ENCODE assay signal across 21 mouse cellular contexts in the genomic region with DNA sequence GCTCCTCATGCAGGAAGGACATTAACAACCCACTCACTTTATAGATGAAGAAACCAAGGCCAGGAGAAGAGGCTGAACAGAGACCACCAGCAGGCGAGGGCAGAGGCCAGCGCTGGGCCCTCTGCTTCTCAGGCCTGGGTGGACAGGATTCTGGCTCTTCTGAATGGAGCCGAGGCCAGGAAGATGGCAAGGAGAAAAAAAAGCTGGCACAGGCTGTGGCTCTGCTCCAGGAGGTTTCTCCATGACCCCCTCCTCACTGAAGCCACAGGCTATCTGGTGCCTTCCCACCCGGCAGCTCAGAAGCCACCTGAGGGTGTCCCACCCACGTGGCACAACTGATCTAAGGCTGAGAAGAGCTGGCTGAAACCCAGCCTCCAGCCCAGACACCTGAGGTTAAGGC.
DNase-seq lines count a peak whose midpoint lies in the region; ATAC-seq and TF ChIP-seq lines count a peak whose summit lies in the region.
"Had no signal": no experiment of that assay in that cellular context is flagged by ENCODE, and none has a peak within 500 bp of the region (broad histone marks: within the 10 kb centered on the region; RNA-seq: fewer than 3 reads in every experiment).

No protein-coding gene starts in this region.

- H3K4me3 ChIP-seq in forebrain, embryonic 13.5 days = no peak overlapping the region
- H3K4me3 ChIP-seq in forebrain, embryonic 11.5 days (ENCODE audit: low read depth, low read length) = no peak overlapping the region
- H3K4me3 ChIP-seq in hindbrain, embryonic 13.5 days = no peak overlapping the region
- no peak overlapping the region for H3K4me3 ChIP-seq in hindbrain, embryonic 11.5 days (ENCODE audit: low read depth, low read length)
- H3K4me3 ChIP-seq in midbrain, embryonic 13.5 days (replicated peaks) = no peak overlapping the region
- no peak overlapping the region for H3K4me3 ChIP-seq in midbrain, postnatal 0 days (ENCODE audit: low read depth, low read length)
- no peak overlapping the region for H3K4me3 ChIP-seq in limb, embryonic 10.5 days
- H3K4me3 ChIP-seq: embryonic facial prominence, embryonic 15.5 days; erythroblast, embryonic 14.5 days; forebrain, embryonic 10.5 days; heart, embryonic 10.5 days; heart, embryonic 15.5 days had no signal

- no peaks in the 10 kb centered on the region for H3K36me3 ChIP-seq in forebrain, embryonic 13.5 days (ENCODE audit: poor library complexity, severe bottlenecking)
- H3K36me3 ChIP-seq in forebrain, embryonic 11.5 days (ENCODE audit: control insufficient read depth, insufficient read depth, low read length) = no peaks in the 10 kb centered on the region
- H3K36me3 ChIP-seq in hindbrain, embryonic 13.5 days = no peaks in the 10 kb centered on the region
- H3K36me3 ChIP-seq in hindbrain, embryonic 11.5 days (ENCODE audit: control insufficient read depth, insufficient read depth, low read length) = no peaks in the 10 kb centered on the region
- H3K36me3 ChIP-seq in midbrain, embryonic 13.5 days = no peaks in the 10 kb centered on the region
- no peaks in the 10 kb centered on the region for H3K36me3 ChIP-seq in midbrain, postnatal 0 days (ENCODE audit: insufficient read depth, low read length)
- no peaks in the 10 kb centered on the region for H3K36me3 ChIP-seq in limb, embryonic 10.5 days
- H3K36me3 ChIP-seq: embryonic facial prominence, embryonic 15.5 days; forebrain, embryonic 10.5 days; heart, embryonic 10.5 days; heart, embryonic 15.5 days had no signal

- no peak for DNase-seq in forebrain, embryonic 11.5 days (ENCODE audit: low spot score)
- no peak for DNase-seq in hindbrain, embryonic 11.5 days (ENCODE audit: low spot score)
- no peak for DNase-seq in midbrain, postnatal 0 days (ENCODE audit: low spot score)
- no peak for DNase-seq in limb, embryonic 10.5 days (ENCODE audit: low spot score)
- no peak for DNase-seq in gastrocnemius, adult 18-20 months (ENCODE audit: low spot score)
- DNase-seq: adrenal gland, postnatal 10 days; cerebellum, adult 11 months; cerebellum, adult 9-10 months; cerebellum, postnatal 36 days; gastrocnemius, postnatal 36 days; heart, adult 11 months; heart, postnatal 14 days had no signal

- H3K9ac ChIP-seq in forebrain, embryonic 13.5 days = peak overlapping the region; percentile 34; the same call in 1 of the 2 replicates
- no peak overlapping the region for H3K9ac ChIP-seq in forebrain, embryonic 11.5 days (ENCODE audit: low read length)
- H3K9ac ChIP-seq in hindbrain, embryonic 13.5 days = peak overlapping the region; percentile 57
- no peak overlapping the region for H3K9ac ChIP-seq in hindbrain, embryonic 11.5 days (ENCODE audit: low read depth, low read length)
- H3K9ac ChIP-seq in midbrain, embryonic 13.5 days (replicated peaks) = no peak overlapping the region
- H3K9ac ChIP-seq in midbrain, postnatal 0 days (replicated peaks; ENCODE audit: low read length, poor library complexity, severe bottlenecking) = no peak overlapping the region
- H3K9ac ChIP-seq: embryonic facial prominence, embryonic 15.5 days; heart, embryonic 15.5 days had no signal

- no peak for ATAC-seq in forebrain, embryonic 13.5 days
- ATAC-seq in forebrain, embryonic 11.5 days (replicated peaks; ENCODE audit: low FRiP score) = no peak
- no peak for ATAC-seq in hindbrain, embryonic 13.5 days (ENCODE audit: low FRiP score)
- no peak for ATAC-seq in hindbrain, embryonic 11.5 days (ENCODE audit: low FRiP score)
- ATAC-seq in midbrain, embryonic 13.5 days = no peak
- no peak for ATAC-seq in midbrain, postnatal 0 days (ENCODE audit: low FRiP score)
- ATAC-seq: hindbrain, postnatal 0 days had no signal

- H3K27ac ChIP-seq in forebrain, embryonic 13.5 days = peak overlapping the region; percentile 86
- no peak overlapping the region for H3K27ac ChIP-seq in forebrain, embryonic 11.5 days (ENCODE audit: low read depth, low read length)
- peak overlapping the region; percentile 86 for H3K27ac ChIP-seq in hindbrain, embryonic 13.5 days
- H3K27ac ChIP-seq in hindbrain, embryonic 11.5 days (ENCODE audit: low read depth, low read length) = no peak overlapping the region
- H3K27ac ChIP-seq in midbrain, embryonic 13.5 days = peak overlapping the region; percentile 73; the same call in 1 of the 2 replicates
- no peak overlapping the region for H3K27ac ChIP-seq in midbrain, postnatal 0 days (ENCODE audit: low read depth, low read length)
- peak overlapping the region; percentile 48 for H3K27ac ChIP-seq in limb, embryonic 10.5 days
- H3K27ac ChIP-seq: embryonic facial prominence, embryonic 15.5 days; heart, embryonic 10.5 days; heart, embryonic 15.5 days; hindbrain, postnatal 0 days had no signal

- TF ChIP-seq CTCF in midbrain, postnatal 0 days (IDR thresholded peaks at IDR 0.05) = no peak

- H3K27me3 ChIP-seq in forebrain, embryonic 13.5 days = 0 out of 2 replicates have a peak, but pooled peaks cover 9% of the 10 kb centered on the region
- no peaks in the 10 kb centered on the region for H3K27me3 ChIP-seq in forebrain, embryonic 11.5 days (ENCODE audit: control insufficient read depth, insufficient read depth, low read length)
- H3K27me3 ChIP-seq in hindbrain, embryonic 13.5 days = peaks cover 47% of the 10 kb centered on the region
- H3K27me3 ChIP-seq in hindbrain, embryonic 11.5 days (ENCODE audit: control insufficient read depth, insufficient read depth, low read length) = peaks cover 23% of the 10 kb centered on the region
- peaks cover 35% of the 10 kb centered on the region for H3K27me3 ChIP-seq in midbrain, embryonic 13.5 days
- no peaks in the 10 kb centered on the region; the same call in 1 of the 2 replicates for H3K27me3 ChIP-seq in midbrain, postnatal 0 days (ENCODE audit: insufficient read depth, low read length)
- peaks cover 64% of the 10 kb centered on the region for H3K27me3 ChIP-seq in limb, embryonic 10.5 days (ENCODE audit: low read depth, poor library complexity, severe bottlenecking)

- WGBS in forebrain, embryonic 13.5 days = 77% methylated on average over 5 of the region's 5 CpGs
- WGBS in forebrain, embryonic 11.5 days = 82% methylated on average over 5 of the region's 5 CpGs
- WGBS in hindbrain, embryonic 13.5 days = 76% methylated on average over 5 of the region's 5 CpGs
- 73% methylated on average over 5 of the region's 5 CpGs for WGBS in hindbrain, embryonic 11.5 days
- 76% methylated on average over 5 of the region's 5 CpGs for WGBS in midbrain, embryonic 13.5 days
- 57% methylated on average over 5 of the region's 5 CpGs for WGBS in midbrain, postnatal 0 days
- WGBS in limb, embryonic 10.5 days = 74% methylated on average over 5 of the region's 5 CpGs

- no peaks in the 10 kb centered on the region for H3K9me3 ChIP-seq in forebrain, embryonic 13.5 days (replicated peaks)
- no peaks in the 10 kb centered on the region for H3K9me3 ChIP-seq in forebrain, embryonic 11.5 days (ENCODE audit: control insufficient read depth, low read length)
- H3K9me3 ChIP-seq in hindbrain, embryonic 13.5 days = no peaks in the 10 kb centered on the region
- no peaks in the 10 kb centered on the region for H3K9me3 ChIP-seq in hindbrain, embryonic 11.5 days (ENCODE audit: control insufficient read depth, low read length)
- H3K9me3 ChIP-seq in midbrain, embryonic 13.5 days = no peaks in the 10 kb centered on the region
- H3K9me3 ChIP-seq in midbrain, postnatal 0 days (ENCODE audit: low read length) = no peaks in the 10 kb centered on the region
- no peaks in the 10 kb centered on the region for H3K9me3 ChIP-seq in limb, embryonic 10.5 days (replicated peaks)
- H3K9me3 ChIP-seq: embryonic facial prominence, embryonic 15.5 days; forebrain, embryonic 10.5 days; heart, embryonic 10.5 days; heart, embryonic 15.5 days had no signal

- no peak overlapping the region for H3K4me2 ChIP-seq in forebrain, embryonic 13.5 days
- H3K4me2 ChIP-seq in forebrain, embryonic 11.5 days (ENCODE audit: low read depth, low read length, severe bottlenecking) = no peak overlapping the region
- no peak overlapping the region for H3K4me2 ChIP-seq in hindbrain, embryonic 13.5 days
- no peak overlapping the region for H3K4me2 ChIP-seq in hindbrain, embryonic 11.5 days (replicated peaks; ENCODE audit: low read depth, low read length)
- H3K4me2 ChIP-seq in midbrain, embryonic 13.5 days (replicated peaks) = no peak overlapping the region
- H3K4me2 ChIP-seq in midbrain, postnatal 0 days (ENCODE audit: low read depth, low read length, poor library complexity, severe bottlenecking) = no peak overlapping the region
- H3K4me2 ChIP-seq: embryonic facial prominence, embryonic 15.5 days; heart, embryonic 15.5 days had no signal

- H3K4me1 ChIP-seq in forebrain, embryonic 13.5 days = peaks cover 93% of the 10 kb centered on the region
- H3K4me1 ChIP-seq in forebrain, embryonic 11.5 days (replicated peaks; ENCODE audit: control insufficient read depth, insufficient read depth, low read length) = peaks cover 49% of the 10 kb centered on the region
- peaks cover 97% of the 10 kb centered on the region for H3K4me1 ChIP-seq in hindbrain, embryonic 13.5 days (replicated peaks)
- H3K4me1 ChIP-seq in hindbrain, embryonic 11.5 days (replicated peaks; ENCODE audit: control insufficient read depth, insufficient read depth, low read length) = peaks cover 29% of the 10 kb centered on the region
- peaks cover 93% of the 10 kb centered on the region for H3K4me1 ChIP-seq in midbrain, embryonic 13.5 days (replicated peaks)
- peaks cover 62% of the 10 kb centered on the region for H3K4me1 ChIP-seq in midbrain, postnatal 0 days (ENCODE audit: insufficient read depth, low read length)
- H3K4me1 ChIP-seq in limb, embryonic 10.5 days = peaks cover 87% of the 10 kb centered on the region

Comparison
In these comparisons a context has a peak if more than half of its experiments do, and no peak if none do; other contexts are left out.
1. H3K27ac ChIP-seq: peak in forebrain, embryonic 13.5 days (single experiment), hindbrain, embryonic 13.5 days (single experiment), midbrain, embryonic 13.5 days (single experiment) and limb, embryonic 10.5 days (single experiment); none in forebrain, embryonic 11.5 days (single experiment), hindbrain, embryonic 11.5 days (single experiment) and midbrain, postnatal 0 days (single experiment).
2. H3K9ac ChIP-seq: peak in forebrain, embryonic 13.5 days (single experiment) and hindbrain, embryonic 13.5 days (single experiment); none in forebrain, embryonic 11.5 days (single experiment), hindbrain, embryonic 11.5 days (single experiment), midbrain, embryonic 13.5 days (single experiment) and midbrain, postnatal 0 days (single experiment).